Mouse (Mus musculus) megakaryocyte progenitor cell, adult 5-6 weeks (primary cell): ENCODE data around the gene Nme8. TPM values are rescaled to one million over a fixed set of nuclear protein-coding genes. Genes with fewer than 3 reads are reported as not detected.

Source experiments
- ATAC-seq: replicated peaks from 2 replicates; pipeline ENCODE4 v1.8.0; 2016; ENCODE audit warnings: mild to moderate bottlenecking, moderate TSS enrichment, inconsistent platforms; ENCODE audit not compliant: poor library complexity
- total RNA-seq, 2 experiments: library from RNA; stranded (forward) in 1 of 2; stranded (reverse) in 1 of 2; fragments of 157-497, 149-512 nt in 1 of 2; fragments of 200-1000 nt in 1 of 2; gene quantifications; 2 replicates each; pipeline versions ENCODE4 v1.2.3 to v1.2.4; 2015 to 2017

The Nme8 gene
- total RNA-seq, 2 experiments from 2014 or later: not detected

GRCm38 (mm10) chr13:19602531-19602930 lies 95.1 kb downstream of the Nme8 start:
- ATAC-seq: no peak

GRCm38 (mm10) chr13:19599242-19599641 lies 98.4 kb downstream of the Nme8 start:
- no peak; the same call in 1 of the 2 replicates for ATAC-seq

GRCm38 (mm10) chr13:19595141-19595540 lies 102.5 kb downstream of the Nme8 start:
- no peak for ATAC-seq

Other genes starting within 250 kb of the Nme8 start
- gene Epdr1, start 77.9 kb downstream of the Nme8 start, total RNA-seq (2015): 7.4 and 14.0 TPM in 2 replicates
- 2.5 and 10.0 TPM in 2 replicates for gene Epdr1, start 77.9 kb downstream of the Nme8 start, total RNA-seq (2017)
- 0.49 and 2.3 TPM in 2 replicates for gene Sfrp4, start 74.7 kb downstream of the Nme8 start, total RNA-seq (2015)
- gene Sfrp4, start 74.7 kb downstream of the Nme8 start, total RNA-seq (2017): 1.7 TPM in 1 of 2 replicates, not detected in the other
- gene Gpr141, start 126.5 kb upstream of the Nme8 start, total RNA-seq (2015): 18.1 and 20.8 TPM in 2 replicates
- gene Gpr141, start 126.5 kb upstream of the Nme8 start, total RNA-seq (2017): 24.5 and 24.9 TPM in 2 replicates